Mouse (Mus musculus) left cerebral cortex, adult 18-20 months (tissue): Measurements from ENCODE around the gene Cdkl1. TPM values are rescaled to one million over a fixed set of nuclear protein-coding genes. Genes with fewer than 3 reads are reported as not detected.

Experiments
- DNase-seq, 2 experiments: peaks; one replicate each; pipeline ENCODE4 v3.0.0; 2021 to 2022; ENCODE audit warnings: low spot score in 2 of 2, mixed read lengths in 1 of 2
- total RNA-seq, 2 experiments: library from RNA; stranded (reverse); gene quantifications; 2 replicates each; pipeline ENCODE4 v1.2.3; 2021

Cdkl1 gene
- total RNA-seq, 2 experiments from 2014 or later = 33.2 to 35.5 TPM

DNA sequence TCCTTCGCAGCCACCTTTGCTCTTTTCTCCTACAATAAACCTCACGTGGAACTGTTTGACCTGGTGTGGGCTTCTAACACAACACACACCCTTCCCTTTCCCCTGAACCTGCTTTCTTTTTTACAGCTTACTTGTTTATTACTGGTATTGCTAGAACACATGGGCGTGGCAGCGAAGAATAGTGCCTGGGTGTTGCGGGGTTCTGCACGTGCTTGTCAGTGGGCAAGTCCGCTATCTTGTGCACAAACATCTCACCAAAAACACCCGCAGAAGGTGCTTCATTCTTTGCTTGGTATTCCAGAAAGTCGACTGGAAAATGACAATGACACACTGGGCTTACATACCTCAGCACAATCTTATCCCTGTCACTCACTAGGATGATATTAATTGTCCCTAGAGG, 5.6 kb downstream of the Cdkl1 start:
- DNase-seq = no peak

GRCm38 (mm10) chr12:69783247-69784025, 7.6 kb downstream of the Cdkl1 start:
- no peak for DNase-seq

DNA sequence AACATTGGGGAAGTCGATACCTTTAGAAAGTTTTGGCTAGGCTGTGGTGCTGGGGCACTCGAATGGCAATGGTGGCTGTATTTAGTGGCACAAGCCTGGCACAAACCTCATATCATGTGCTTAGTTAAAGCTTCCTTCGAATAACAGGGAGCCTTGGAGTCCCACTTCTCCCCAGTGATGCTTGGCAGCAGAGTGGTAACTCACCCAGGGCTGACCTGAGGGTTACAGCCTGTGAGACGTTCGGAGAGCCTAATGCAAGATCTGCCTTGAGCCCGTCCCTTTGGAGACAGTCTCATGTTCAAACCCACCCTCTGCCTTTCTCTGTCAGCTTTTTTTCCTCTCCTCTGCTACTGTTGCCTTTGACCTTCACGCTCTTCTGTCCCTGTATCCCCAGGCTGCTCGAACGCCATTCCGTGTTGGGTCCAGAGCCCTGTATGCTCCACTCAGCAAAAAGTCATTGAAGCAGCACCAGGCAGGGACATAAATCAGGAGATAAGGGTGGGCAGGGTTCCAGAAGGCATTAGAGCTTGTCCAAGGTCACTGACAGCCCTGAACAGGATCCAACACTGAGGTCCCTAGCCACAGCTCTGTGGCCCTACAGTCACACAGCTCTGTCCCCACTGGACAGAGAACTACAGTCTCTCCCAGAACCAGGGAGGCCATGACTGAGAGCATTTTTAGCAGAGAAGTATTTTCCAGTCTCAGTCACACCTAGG, 9.0 kb downstream of the Cdkl1 start:
- no peak for DNase-seq

DNA sequence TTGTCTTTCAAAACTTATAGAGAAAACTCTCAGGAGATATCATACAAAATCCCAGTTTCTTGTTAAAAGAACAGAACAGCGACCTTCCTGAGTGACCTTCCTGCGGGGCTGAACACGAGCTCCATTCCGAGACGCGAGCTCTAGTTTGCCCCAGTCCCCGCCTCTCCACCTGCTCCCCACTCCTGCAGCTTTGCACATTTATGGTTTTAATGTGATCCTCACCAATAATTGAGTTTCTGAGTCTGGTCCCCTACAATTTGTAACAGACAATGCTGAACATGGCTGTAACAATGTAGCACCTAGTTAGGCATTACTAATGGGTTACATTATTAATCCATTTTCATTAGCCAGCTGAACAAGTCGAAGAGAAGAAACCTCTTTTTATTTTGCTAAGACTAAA, 9.6 kb downstream of the Cdkl1 start:
- DNase-seq = no peak

GRCm38 (mm10) chr12:69777957-69778356, 13.1 kb downstream of the Cdkl1 start:
- DNase-seq = no peak

DNA sequence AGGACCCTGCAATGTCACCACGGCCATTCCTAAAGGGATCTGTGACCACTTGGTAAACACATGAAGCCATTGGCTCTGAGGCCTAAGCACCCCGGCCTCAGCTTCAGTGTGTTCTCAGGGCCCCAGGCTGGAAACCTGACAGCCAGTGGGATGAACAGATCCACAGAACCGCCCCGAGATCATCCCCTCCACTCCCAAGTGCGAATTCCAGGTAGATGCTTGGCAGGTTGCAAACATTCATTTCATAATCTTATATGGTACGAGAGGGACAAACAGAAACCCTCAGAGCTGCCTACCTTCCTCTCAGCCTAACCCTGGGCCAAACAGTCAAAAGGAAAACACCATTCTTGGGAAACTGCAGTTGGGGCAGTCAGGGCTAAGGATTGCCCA, 13.7 kb downstream of the Cdkl1 start:
- DNase-seq = no peak

- no peak for DNase-seq
Measured at GRCm38 (mm10) chr12:69776607-69777340, 14.3 kb downstream of the Cdkl1 start.

DNA sequence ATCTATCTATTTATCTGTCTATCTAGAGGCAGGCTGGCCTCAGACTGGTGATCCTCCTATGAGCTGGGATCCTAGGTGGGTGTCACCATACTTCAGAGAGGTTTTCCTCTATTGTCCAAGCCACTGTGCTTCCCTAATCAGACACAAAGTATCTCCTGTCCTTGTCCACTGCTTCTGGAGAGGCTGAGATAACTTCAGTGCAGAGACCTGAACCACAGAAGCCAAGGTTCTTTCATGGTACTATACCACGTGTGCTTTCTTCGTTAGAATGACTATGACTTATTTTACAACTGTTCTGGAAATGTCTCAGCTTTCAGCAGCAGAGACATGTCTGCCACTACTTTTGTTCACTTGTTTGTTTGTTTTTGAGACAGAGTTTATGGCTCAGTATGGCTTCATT, 22.2 kb downstream of the Cdkl1 start:
- no peak for DNase-seq

- DNase-seq = no peak
Measured at GRCm38 (mm10) chr12:69767476-69768258, 23.4 kb downstream of the Cdkl1 start.

- no peak for DNase-seq
Measured at GRCm38 (mm10) chr12:69766185-69766904, 24.7 kb downstream of the Cdkl1 start.

DNA sequence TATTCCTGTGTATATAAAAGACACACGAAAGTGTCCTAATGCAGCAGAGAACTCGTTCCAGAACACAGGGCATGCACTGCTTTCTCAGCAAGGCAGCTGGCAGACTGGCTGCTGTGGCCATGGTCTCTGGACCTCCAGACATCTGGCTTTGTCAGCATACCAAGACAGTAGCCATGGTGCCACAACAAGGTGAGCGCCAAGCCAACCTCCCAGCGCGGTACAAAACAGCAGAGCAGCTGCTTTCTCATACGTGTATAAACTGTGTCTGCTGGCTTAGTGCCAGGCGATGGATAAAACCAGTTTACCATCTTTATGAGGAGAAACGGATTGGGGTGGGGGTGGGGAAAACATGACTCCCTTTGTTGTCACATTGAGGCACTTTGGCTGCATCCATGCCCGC, 25.5 kb downstream of the Cdkl1 start:
- DNase-seq = no peak

DNA sequence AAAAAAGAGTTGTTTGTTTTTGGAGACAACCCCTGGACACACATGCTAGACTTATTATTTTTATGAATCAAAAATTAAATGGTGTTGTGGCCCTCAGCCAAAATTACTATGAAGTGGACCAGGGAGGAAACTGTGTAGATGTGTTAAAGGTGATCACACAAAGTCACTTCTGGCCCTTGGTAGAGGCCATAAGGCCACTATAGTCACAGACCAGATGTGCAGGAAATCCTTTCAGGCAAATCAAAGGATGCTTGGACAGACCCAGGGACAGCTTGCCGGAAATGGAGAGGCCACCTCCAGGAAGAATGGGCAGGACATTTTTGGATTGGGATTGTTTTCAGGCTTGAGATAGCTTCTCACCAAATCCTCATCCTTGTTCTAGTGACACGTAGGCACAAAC, 29.5 kb downstream of the Cdkl1 start:
- DNase-seq = no peak

GRCm38 (mm10) chr12:69760743-69761406, 30.2 kb downstream of the Cdkl1 start:
- no peak for DNase-seq

DNA sequence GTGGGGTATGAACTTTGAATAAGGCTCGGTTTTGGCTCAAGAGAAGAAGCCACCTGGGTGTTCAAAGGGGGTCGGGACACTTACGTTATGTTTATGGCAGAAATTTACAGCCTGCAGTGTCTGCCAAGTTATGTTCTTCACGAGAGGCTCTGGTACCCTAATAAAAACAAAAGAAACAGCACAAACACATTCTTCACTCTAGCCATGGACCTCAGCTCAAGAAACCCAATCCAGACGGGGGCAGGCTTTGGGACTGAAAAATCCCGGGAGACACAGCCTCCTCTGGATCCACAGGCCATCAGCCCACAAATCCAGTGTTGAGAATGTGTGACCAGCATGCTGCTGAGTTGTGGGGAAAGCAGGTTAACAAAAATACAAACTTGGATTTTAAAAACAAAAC, 31.1 kb downstream of the Cdkl1 start:
- DNase-seq = no peak

GRCm38 (mm10) chr12:69759267-69759885, 31.7 kb downstream of the Cdkl1 start:
- DNase-seq = no peak

GRCm38 (mm10) chr12:69758221-69759185, 32.6 kb downstream of the Cdkl1 start:
- DNase-seq = no peak

- DNase-seq = peak; percentile 47 to 56
Measured at GRCm38 (mm10) chr12:69757418-69758141, 33.5 kb downstream of the Cdkl1 start.

- DNase-seq = no peak
Measured at GRCm38 (mm10) chr12:69756015-69756414, 35.1 kb downstream of the Cdkl1 start.
